Mouse (Mus musculus): ENCODE data around the gene Trim54. TPM values are rescaled to one million over a fixed set of nuclear protein-coding genes. Genes with fewer than 3 reads are reported as not detected.

The Trim54 gene
- total and polyA plus RNA-seq, 3 experiments: 219 to 368 (median 250) TPM

GRCm38 (mm10) chr5:31154152-31154553 lies 37.6 kb downstream of the Trim54 start, which contains the start of gene Mpv17:
Mpv17 (minus strand) TSS chr5:31154251.
- H3K27ac ChIP-seq: peak within 1 kb of the TSS; percentile 89
- TF ChIP-seq POLR2A (IDR thresholded peaks at IDR 0.05; ENCODE audit: insufficient read depth, low read depth, low read length) (peak; percentile 93), CTCF (IDR thresholded peaks at IDR 0.05) (no peak), EP300 (IDR thresholded peaks at IDR 0.05; ENCODE audit: insufficient read depth, low read depth, low read length) (peak; percentile 87)
- H3K9ac ChIP-seq (ENCODE audit: low read depth, low read length): peak within 1 kb of the TSS; percentile 93
- H3K36me3 ChIP-seq (ENCODE audit: control insufficient read depth, insufficient read depth, low read length): peaks cover 3% of the 10 kb centered on the region
- peak; percentile 85 to 90 for DNase-seq
- H3K27me3 ChIP-seq (ENCODE audit: control insufficient read depth, insufficient read depth, low read length): no peaks in the 10 kb centered on the region
- H3K79me2 ChIP-seq (replicated peaks; ENCODE audit: control insufficient read depth, insufficient read depth, low read length): no peaks in the 10 kb centered on the region
- intact Hi-C loops (cut with DNase I): loop anchor here (2.0 kb wide), 2 partner anchors 25 to 67 kb away; partner anchors contain the start of genes Gm29609 and Ppm1g
- peaks cover 4% of the 10 kb centered on the region for H3K4me1 ChIP-seq (ENCODE audit: control insufficient read depth, insufficient read depth, low read length)
- 1% methylated on average over 19 of the region's 19 CpGs for WGBS
- H3K4me3 ChIP-seq: peak within 1 kb of the TSS; percentile 76

- H3K36me3 ChIP-seq (ENCODE audit: control insufficient read depth, insufficient read depth, low read length): peaks cover 5% of the 10 kb centered on the region
- no peaks in the 10 kb centered on the region for H3K27me3 ChIP-seq (ENCODE audit: control insufficient read depth, insufficient read depth, low read length)
- H3K4me3 ChIP-seq: no peak overlapping the region
- H3K9ac ChIP-seq (ENCODE audit: low read depth, low read length): no peak overlapping the region
- TF ChIP-seq CTCF (IDR thresholded peaks at IDR 0.05) (no peak), EP300 (IDR thresholded peaks at IDR 0.05; ENCODE audit: insufficient read depth, low read depth, low read length) (no peak), POLR2A (IDR thresholded peaks at IDR 0.05; ENCODE audit: insufficient read depth, low read depth, low read length) (no peak)
- H3K27ac ChIP-seq: no peak overlapping the region
- no peak for DNase-seq
- H3K79me2 ChIP-seq (replicated peaks; ENCODE audit: control insufficient read depth, insufficient read depth, low read length): no peaks in the 10 kb centered on the region
- H3K4me1 ChIP-seq (ENCODE audit: control insufficient read depth, insufficient read depth, low read length): no peaks in the 10 kb centered on the region
- intact Hi-C loops (cut with DNase I): no loop called here
These were observed 46.0 kb downstream of the Trim54 start for GRCm38 (mm10) chr5:31162462-31162861.

- H3K27me3 ChIP-seq (ENCODE audit: control insufficient read depth, insufficient read depth, low read length): no peaks in the 10 kb centered on the region
- no peak overlapping the region for H3K27ac ChIP-seq
- DNase-seq: no peak
- WGBS: 84% methylated on average over 1 of the region's 1 CpGs
- no peak overlapping the region for H3K4me3 ChIP-seq
- H3K4me1 ChIP-seq (ENCODE audit: control insufficient read depth, insufficient read depth, low read length): no peaks in the 10 kb centered on the region
- H3K36me3 ChIP-seq (ENCODE audit: control insufficient read depth, insufficient read depth, low read length): peaks cover 5% of the 10 kb centered on the region
- no peak overlapping the region for H3K9ac ChIP-seq (ENCODE audit: low read depth, low read length)
- intact Hi-C loops (cut with DNase I): no loop called here
- H3K79me2 ChIP-seq (replicated peaks; ENCODE audit: control insufficient read depth, insufficient read depth, low read length): no peaks in the 10 kb centered on the region
- no peak for TF ChIP-seq POLR2A (IDR thresholded peaks at IDR 0.05; ENCODE audit: insufficient read depth, low read depth, low read length)
- TF ChIP-seq CTCF (IDR thresholded peaks at IDR 0.05): no peak
- TF ChIP-seq EP300 (IDR thresholded peaks at IDR 0.05; ENCODE audit: insufficient read depth, low read depth, low read length): no peak
These were observed 48.4 kb downstream of the Trim54 start for GRCm38 (mm10) chr5:31164878-31165277.

- Histone ChIP-seq H3K36me3 (ENCODE audit: control insufficient read depth, insufficient read depth, low read length) (peaks cover 7% of the 10 kb centered on the region), H3K9ac (ENCODE audit: low read depth, low read length) (no peak overlapping the region), H3K27me3 (ENCODE audit: control insufficient read depth, insufficient read depth, low read length) (no peaks in the 10 kb centered on the region), H3K27ac (no peak overlapping the region), H3K79me2 (replicated peaks; ENCODE audit: control insufficient read depth, insufficient read depth, low read length) (no peaks in the 10 kb centered on the region), H3K4me1 (ENCODE audit: control insufficient read depth, insufficient read depth, low read length) (no peaks in the 10 kb centered on the region), H3K4me3 (no peak overlapping the region)
- 80% methylated on average over 4 of the region's 4 CpGs for WGBS
- no peak for TF ChIP-seq POLR2A (IDR thresholded peaks at IDR 0.05; ENCODE audit: insufficient read depth, low read depth, low read length)
- no peak for TF ChIP-seq EP300 (IDR thresholded peaks at IDR 0.05; ENCODE audit: insufficient read depth, low read depth, low read length)
- no peak for TF ChIP-seq CTCF (IDR thresholded peaks at IDR 0.05)
- intact Hi-C loops (cut with DNase I): no loop called here
- no peak for DNase-seq
These were observed 52.1 kb downstream of the Trim54 start for GRCm38 (mm10) chr5:31168630-31169029.

GRCm38 (mm10) chr5:31179301-31179765 lies 62.8 kb downstream of the Trim54 start:
- Histone ChIP-seq H3K4me1 (ENCODE audit: control insufficient read depth, insufficient read depth, low read length) (no peaks in the 10 kb centered on the region), H3K9ac (ENCODE audit: low read depth, low read length) (peak overlapping the region; percentile 73), H3K79me2 (replicated peaks; ENCODE audit: control insufficient read depth, insufficient read depth, low read length) (peaks cover 4% of the 10 kb centered on the region; the same call in 1 of the 2 replicates), H3K27ac (peak overlapping the region; percentile 94), H3K36me3 (ENCODE audit: control insufficient read depth, insufficient read depth, low read length) (no peaks in the 10 kb centered on the region; the same call in 1 of the 2 replicates), H3K4me3 (peak overlapping the region; percentile 79), H3K27me3 (ENCODE audit: control insufficient read depth, insufficient read depth, low read length) (no peaks in the 10 kb centered on the region)
- no peak for TF ChIP-seq POLR2A (IDR thresholded peaks at IDR 0.05; ENCODE audit: insufficient read depth, low read depth, low read length)
- TF ChIP-seq CTCF (IDR thresholded peaks at IDR 0.05): no peak
- TF ChIP-seq EP300 (IDR thresholded peaks at IDR 0.05; ENCODE audit: insufficient read depth, low read depth, low read length): no peak
- under 1% methylated on average over 25 of the region's 25 CpGs for WGBS
- DNase-seq: no peak
- intact Hi-C loops (cut with DNase I): loop anchor here (2.0 to 5.0 kb wide), 2 partner anchors 25 to 127 kb away; partner anchors contain the start of genes Cad and Mpv17

Measured in heart, adult 2 months (tissue).